Comparison of ENCODE assay signal across 9 mouse cellular contexts in the genomic region with DNA sequence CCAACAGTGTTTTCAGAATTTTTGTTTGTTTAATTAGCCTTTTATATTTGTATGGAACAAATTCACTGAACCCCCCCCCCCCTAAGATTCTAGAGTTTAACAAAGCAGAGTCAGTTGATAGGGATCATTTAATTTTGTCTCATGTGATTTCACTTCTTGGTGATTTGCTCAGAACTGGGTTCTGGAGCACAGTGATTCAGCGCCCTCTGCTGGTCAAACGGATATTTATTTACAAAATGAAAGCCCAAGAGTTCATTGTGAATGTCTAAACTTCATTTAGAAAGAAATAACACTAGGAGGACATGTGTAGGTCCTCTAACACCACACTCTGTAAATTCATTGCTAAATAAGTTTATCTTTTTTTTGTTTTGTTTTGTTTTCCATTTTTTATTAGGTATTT. TPM values are rescaled to one million over a fixed set of nuclear protein-coding genes. Genes with fewer than 3 reads are reported as not detected.
DNase-seq lines count a peak whose midpoint lies in the region; ATAC-seq and TF ChIP-seq lines count a peak whose summit lies in the region.
"Had no signal": no experiment of that assay in that cellular context is flagged by ENCODE, and none has a peak within 500 bp of the region (broad histone marks: within the 10 kb centered on the region; RNA-seq: fewer than 3 reads in every experiment).

No protein-coding gene starts in this region.

- no peak overlapping the region for H3K4me2 ChIP-seq in forebrain, embryonic 14.5 days (ENCODE audit: low read length)
- H3K4me2 ChIP-seq: limb, embryonic 15.5 days had no signal

- TF ChIP-seq EP300 in heart, adult 2 months (IDR thresholded peaks at IDR 0.05; ENCODE audit: insufficient read depth, low read depth, low read length), result no peak

- intact Hi-C loops in heart, adult 2 months (cut with DNase I), result loop anchor here (2.0 kb wide), 1 partner anchor 428 kb away; no protein-coding TSS in a partner anchor

- TF ChIP-seq POLR2A in heart, adult 2 months (IDR thresholded peaks at IDR 0.05; ENCODE audit: insufficient read depth, low read depth, low read length), result no peak
- no peak for TF ChIP-seq POLR2A in brain, embryonic 14.5 days (IDR thresholded peaks at IDR 0.05; ENCODE audit: borderline replicate concordance, extremely low read depth, insufficient read depth, insufficient read length, poor library complexity, severe bottlenecking)

- H3K79me2 ChIP-seq in heart, adult 2 months (replicated peaks; ENCODE audit: control insufficient read depth, insufficient read depth, low read length), result no peaks in the 10 kb centered on the region

- H3K4me1 ChIP-seq in heart, adult 2 months (ENCODE audit: control insufficient read depth, insufficient read depth, low read length), result no peaks in the 10 kb centered on the region
- H3K4me1 ChIP-seq in forebrain, embryonic 14.5 days (ENCODE audit: control insufficient read depth, insufficient read depth, low read length), result no peaks in the 10 kb centered on the region
- H3K4me1 ChIP-seq: limb, embryonic 15.5 days had no signal

- peak; percentile 79 for TF ChIP-seq CTCF in heart, adult 2 months (IDR thresholded peaks at IDR 0.05)
- peak; percentile 74; the same call in 1 of the 2 replicates for TF ChIP-seq CTCF in brain, embryonic 14.5 days (IDR thresholded peaks at IDR 0.05; ENCODE audit: borderline replicate concordance, extremely low read depth, insufficient read depth, insufficient read length)

- H3K9ac ChIP-seq in heart, adult 2 months (ENCODE audit: low read depth, low read length), result no peak overlapping the region
- H3K9ac ChIP-seq in forebrain, embryonic 14.5 days (ENCODE audit: low read length), result no peak overlapping the region
- H3K9ac ChIP-seq: limb, embryonic 15.5 days had no signal

- H3K27me3 ChIP-seq in heart, adult 2 months (ENCODE audit: control insufficient read depth, insufficient read depth, low read length), result no peaks in the 10 kb centered on the region
- no peaks in the 10 kb centered on the region for H3K27me3 ChIP-seq in forebrain, embryonic 14.5 days (replicated peaks; ENCODE audit: control insufficient read depth, insufficient read depth, low read length)
- H3K27me3 ChIP-seq: limb, embryonic 15.5 days had no signal

- no peaks in the 10 kb centered on the region for H3K9me3 ChIP-seq in forebrain, embryonic 14.5 days (replicated peaks; ENCODE audit: control insufficient read depth, low read length)
- H3K9me3 ChIP-seq: limb, embryonic 15.5 days had no signal

- DNase-seq in heart, adult 2 months, result peak; percentile 17 to 30
- no peak for DNase-seq in heart, adult 11 months
- DNase-seq in CD4-positive, CD25-positive, alpha-beta regulatory T cell, adult 2 months (ENCODE audit: low read depth, low spot score), result peak; percentile 87
- peak; percentile 80 for DNase-seq in brain, embryonic 14.5 days (ENCODE audit: low read depth)
- peak; percentile 86 for DNase-seq in forebrain, embryonic 14.5 days (ENCODE audit: low spot score)
- DNase-seq in large intestine, adult 2 months (ENCODE audit: low read depth, low spot score), result peak; percentile 39
- DNase-seq in lung, postnatal 14 days, result peak; percentile 80
- peak; percentile 26 to 70 for DNase-seq in spleen, postnatal 10 days (ENCODE audit: low spot score in 2 of 2)

- ATAC-seq in forebrain, embryonic 14.5 days, result peak; percentile 29; the same call in 1 of the 2 replicates

- 0% methylated on average over 2 of the region's 2 CpGs for WGBS in heart, adult 2 months
- 0% methylated on average over 2 of the region's 2 CpGs for WGBS in forebrain, embryonic 14.5 days
- 0% methylated on average over 2 of the region's 2 CpGs for WGBS in large intestine, adult 2 months

- no peak overlapping the region for H3K4me3 ChIP-seq in heart, adult 2 months
- no peak overlapping the region for H3K4me3 ChIP-seq in forebrain, embryonic 14.5 days (ENCODE audit: low read depth, low read length)
- H3K4me3 ChIP-seq: limb, embryonic 15.5 days had no signal

- H3K27ac ChIP-seq in heart, adult 2 months, result no peak overlapping the region
- no peak overlapping the region for H3K27ac ChIP-seq in forebrain, embryonic 14.5 days (ENCODE audit: low read depth, low read length)
- H3K27ac ChIP-seq: limb, embryonic 15.5 days had no signal

- no peaks in the 10 kb centered on the region for H3K36me3 ChIP-seq in heart, adult 2 months (ENCODE audit: control insufficient read depth, insufficient read depth, low read length)
- no peaks in the 10 kb centered on the region for H3K36me3 ChIP-seq in forebrain, embryonic 14.5 days (ENCODE audit: control insufficient read depth, insufficient read depth, low read length)
- H3K36me3 ChIP-seq: limb, embryonic 15.5 days had no signal

RNA-seq across cellular contexts. Expression of gene Il18rap, which starts 29.5 kb away (rescaled TPM):
- under 1 TPM in 1 of 2 experiments, not detected in 1; 0.16 TPM for total RNA-seq in heart, adult 2 months (2021)
- polyA plus RNA-seq in heart, adult 2 months (2012; rRNA removed), result 0.29 and 0.41 TPM in 2 replicates
- 0.04 and 0.13 TPM in 2 replicates for polyA plus RNA-seq in brain, embryonic 14.5 days (2012; rRNA removed)
- polyA plus RNA-seq in forebrain, embryonic 14.5 days (2014; fragmentation: Nextera tagmentation; extraction: Ambion mirVana), result 0.08 and 0.14 TPM in 2 replicates
- polyA plus RNA-seq in large intestine, adult 2 months (2012; rRNA removed), result 0.35 and 0.55 TPM in 2 replicates

RNA-seq across cellular contexts. Expression of gene Slc9a4, which starts 35.2 kb away (rescaled TPM):
- under 1 TPM in 1 of 2 experiments, not detected in 1; 0.05 TPM for total RNA-seq in heart, adult 2 months (2021)
- polyA plus RNA-seq in heart, adult 2 months (2012; rRNA removed), result 0.18 TPM in 1 of 2 replicates, not detected in the other
- 0.07 and 0.16 TPM in 2 replicates for polyA plus RNA-seq in brain, embryonic 14.5 days (2012; rRNA removed)
- not detected in 2 replicates for polyA plus RNA-seq in forebrain, embryonic 14.5 days (2014; fragmentation: Nextera tagmentation; extraction: Ambion mirVana)
- 0.22 and 1.0 TPM in 2 replicates for polyA plus RNA-seq in large intestine, adult 2 months (2012; rRNA removed)
- polyA plus RNA-seq: limb, embryonic 15.5 days had no signal
